Mouse (Mus musculus): ENCODE results near the gene Tchp.

The Tchp gene

GRCm38 (mm10) chr5:114737090-114737887, 29.7 kb downstream of the Tchp start:
- no peak for DNase-seq (ENCODE audit: extremely low read depth, insufficient read length, low spot score)

- no peak for DNase-seq (ENCODE audit: extremely low read depth, insufficient read length, low spot score)
Observed at GRCm38 (mm10) chr5:114738707-114739241, 31.2 kb downstream of the Tchp start.

- no peak for DNase-seq (ENCODE audit: extremely low read depth, insufficient read length, low spot score)
Observed at GRCm38 (mm10) chr5:114740595-114740994, 33.0 kb downstream of the Tchp start.

- no peak for DNase-seq (ENCODE audit: extremely low read depth, insufficient read length, low spot score)
Observed at GRCm38 (mm10) chr5:114742572-114742971, 35.0 kb downstream of the Tchp start.

- DNase-seq (ENCODE audit: extremely low read depth, insufficient read length, low spot score), result peak; percentile 59
Observed at GRCm38 (mm10) chr5:114742998-114743696, 35.6 kb downstream of the Tchp start.

DNA sequence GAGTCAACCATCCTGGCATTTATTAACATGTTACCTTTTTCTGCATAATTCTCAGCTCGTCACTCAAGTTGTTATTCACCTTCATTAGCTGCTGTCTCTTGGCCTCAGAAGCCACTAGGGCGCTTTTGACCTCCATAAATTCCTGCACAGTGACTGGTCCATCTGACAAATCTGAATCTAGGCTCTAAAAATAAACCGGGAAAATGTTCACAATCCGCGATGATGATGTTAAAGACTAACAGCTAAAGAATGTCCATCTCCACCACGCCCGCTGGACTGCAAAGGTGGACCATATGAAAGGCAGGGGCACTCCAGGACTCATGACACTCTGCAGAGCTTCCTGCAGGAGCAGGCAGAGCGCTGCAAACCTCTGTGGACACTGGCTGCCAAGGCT, 36.1 kb downstream of the Tchp start:
- DNase-seq (ENCODE audit: extremely low read depth, insufficient read length, low spot score), result peak; percentile 72

DNA sequence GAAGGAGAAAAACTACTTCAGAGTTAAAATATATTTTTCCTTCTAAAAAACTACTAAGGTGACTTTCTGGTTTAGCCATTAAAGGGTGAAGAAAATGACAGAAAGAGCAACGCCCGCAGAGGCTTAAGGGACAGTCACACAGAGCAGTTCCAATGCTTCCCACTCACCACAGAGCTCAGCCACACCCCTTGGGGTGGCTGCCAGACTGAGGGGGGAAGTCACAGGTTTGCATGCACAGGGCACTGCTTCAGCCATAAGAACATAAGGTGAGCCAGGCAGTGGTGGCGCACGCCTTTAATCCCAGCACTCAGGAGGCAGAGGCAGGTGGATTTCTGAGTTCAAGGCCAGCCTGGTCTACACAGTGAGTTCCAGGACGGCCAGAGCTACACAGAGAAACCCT, 38.0 kb downstream of the Tchp start:
- peak; percentile 65 for DNase-seq (ENCODE audit: extremely low read depth, insufficient read length, low spot score)

DNA sequence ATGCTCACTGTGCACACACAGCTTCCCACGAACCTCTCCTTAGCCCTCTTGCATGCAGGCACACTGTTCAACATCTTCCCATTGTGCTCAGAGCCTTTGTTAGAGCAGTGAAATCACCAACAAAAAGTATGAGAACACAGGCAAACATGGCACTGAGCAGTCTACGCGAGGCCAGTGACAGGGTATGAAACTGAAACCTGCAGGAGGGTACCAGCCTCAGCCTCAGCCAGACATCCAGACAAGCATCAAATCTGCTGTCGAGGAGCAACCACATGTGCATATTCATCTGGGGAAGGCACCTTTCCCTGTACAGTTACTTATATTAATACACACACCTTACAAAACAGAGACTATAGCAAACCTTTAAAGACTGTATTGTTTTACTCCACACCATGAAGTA, 39.3 kb downstream of the Tchp start:
- no peak for DNase-seq (ENCODE audit: extremely low read depth, insufficient read length, low spot score)

DNA sequence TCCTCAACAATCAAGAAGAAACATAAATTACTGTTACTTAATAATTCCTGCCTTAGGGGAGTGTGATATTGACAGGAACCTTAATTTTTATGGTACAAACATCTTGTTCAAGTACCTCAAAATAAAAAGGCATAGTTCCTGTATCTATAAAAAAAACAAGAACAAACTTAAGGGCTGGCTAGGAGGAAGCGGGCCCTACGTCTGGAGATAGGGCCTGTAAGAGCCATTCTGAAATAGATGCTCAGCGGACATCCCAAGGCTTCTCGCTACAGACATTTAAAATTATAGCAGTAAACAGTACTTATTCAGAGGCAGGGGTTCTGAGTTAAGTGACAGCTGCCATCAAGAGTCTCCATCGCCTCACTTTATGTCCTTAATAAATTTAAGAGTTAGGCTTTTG, 40.0 kb downstream of the Tchp start:
- no peak for DNase-seq (ENCODE audit: extremely low read depth, insufficient read length, low spot score)

GRCm38 (mm10) chr5:114750325-114750724, 42.8 kb downstream of the Tchp start:
- no peak for DNase-seq (ENCODE audit: extremely low read depth, insufficient read length, low spot score)

- no peak for DNase-seq (ENCODE audit: extremely low read depth, insufficient read length, low spot score)
Observed at GRCm38 (mm10) chr5:114752397-114752796, 44.8 kb downstream of the Tchp start.

DNA sequence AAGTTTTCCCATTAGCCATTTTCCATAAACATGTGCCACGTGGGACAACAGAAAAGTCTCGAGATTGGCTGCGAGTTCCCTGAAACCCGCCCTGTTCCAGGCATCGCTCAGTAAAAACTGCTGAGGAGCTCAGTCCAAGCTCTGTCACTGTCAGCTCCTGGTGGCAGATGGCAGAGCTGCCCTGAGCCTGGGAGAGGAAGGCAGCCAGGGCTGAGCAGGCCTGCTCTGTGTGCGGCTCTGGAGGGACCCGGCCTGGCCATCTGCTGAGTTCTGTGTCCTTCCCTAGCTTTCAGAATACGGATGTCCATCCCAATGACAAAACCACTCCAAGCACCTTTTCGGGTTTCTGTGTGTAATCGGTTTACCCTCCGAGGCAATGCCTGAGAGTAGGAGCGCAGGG, 45.8 kb downstream of the Tchp start:
- DNase-seq (ENCODE audit: extremely low read depth, insufficient read length, low spot score), result no peak

GRCm38 (mm10) chr5:114759536-114760090, 52.1 kb downstream of the Tchp start:
- DNase-seq (ENCODE audit: extremely low read depth, insufficient read length, low spot score), result no peak

GRCm38 (mm10) chr5:114761980-114762379, 54.4 kb downstream of the Tchp start:
- DNase-seq (ENCODE audit: extremely low read depth, insufficient read length, low spot score), result no peak

GRCm38 (mm10) chr5:114764812-114765735, 57.5 kb downstream of the Tchp start:
- DNase-seq (ENCODE audit: extremely low read depth, insufficient read length, low spot score), result no peak

DNA sequence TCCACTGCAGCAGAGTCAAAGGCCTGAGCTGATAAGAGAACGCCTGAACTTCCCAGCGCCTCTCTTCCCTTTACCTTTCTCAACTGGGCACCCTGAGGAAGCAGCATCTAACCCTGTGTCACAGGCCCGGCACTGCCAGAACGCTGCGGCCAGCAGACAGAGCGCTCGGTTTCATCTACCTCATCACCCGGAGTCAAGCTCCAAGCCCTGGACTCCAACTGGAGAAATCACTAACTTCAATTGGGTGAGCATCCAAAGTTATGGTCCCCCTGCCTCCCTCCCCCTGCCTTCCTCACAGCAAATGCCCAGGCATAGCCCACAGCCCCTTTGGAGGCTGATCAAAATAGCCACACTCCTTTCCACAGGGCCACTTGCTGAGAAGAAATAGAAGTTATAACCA, 59.1 kb downstream of the Tchp start:
- no peak for DNase-seq (ENCODE audit: extremely low read depth, insufficient read length, low spot score)

DNA sequence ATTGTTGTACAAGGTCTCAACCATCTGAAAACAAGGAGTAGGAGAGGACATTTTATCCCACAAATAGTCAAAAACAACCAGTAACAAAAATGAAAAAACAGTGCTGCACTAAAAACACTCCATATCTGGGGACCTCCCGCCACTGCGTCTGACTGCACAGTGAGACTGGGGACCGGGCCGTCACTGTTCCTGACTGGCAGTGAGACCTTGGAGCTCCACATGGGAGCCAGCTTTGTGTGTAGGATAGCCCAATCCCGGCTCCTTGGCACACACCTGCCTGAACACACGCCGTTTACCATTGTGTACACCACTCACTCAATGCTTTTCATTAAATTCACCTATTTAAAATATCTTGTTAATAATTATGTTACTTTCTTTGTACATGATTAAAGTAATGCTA, 59.6 kb downstream of the Tchp start:
- DNase-seq (ENCODE audit: extremely low read depth, insufficient read length, low spot score), result no peak

- DNase-seq (ENCODE audit: extremely low read depth, insufficient read length, low spot score), result no peak
Observed at GRCm38 (mm10) chr5:114769786-114770185, 62.2 kb downstream of the Tchp start.

DNA sequence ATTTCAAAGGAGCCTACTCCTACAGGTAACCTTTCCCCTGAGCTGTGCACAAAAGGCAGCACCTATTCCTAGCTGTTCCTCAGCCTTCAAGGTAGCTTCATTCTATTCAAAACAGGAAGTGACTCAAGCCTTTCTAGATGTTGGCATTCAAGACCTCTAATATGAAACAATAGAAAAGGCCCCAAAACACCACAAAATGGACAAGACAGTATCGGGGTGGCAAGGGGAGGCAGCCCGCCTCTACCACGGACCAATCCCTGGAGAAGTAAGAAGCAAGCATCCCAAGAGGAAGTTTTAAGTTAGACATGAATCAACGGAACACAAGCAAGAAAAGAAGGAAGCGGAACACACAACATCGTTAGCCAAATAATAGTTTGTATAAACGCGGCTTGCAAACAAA, 64.2 kb downstream of the Tchp start:
- DNase-seq (ENCODE audit: extremely low read depth, insufficient read length, low spot score), result no peak

All from 3134 (cell line).